Mouse (Mus musculus): ENCODE data around the gene Cand1.

DNA sequence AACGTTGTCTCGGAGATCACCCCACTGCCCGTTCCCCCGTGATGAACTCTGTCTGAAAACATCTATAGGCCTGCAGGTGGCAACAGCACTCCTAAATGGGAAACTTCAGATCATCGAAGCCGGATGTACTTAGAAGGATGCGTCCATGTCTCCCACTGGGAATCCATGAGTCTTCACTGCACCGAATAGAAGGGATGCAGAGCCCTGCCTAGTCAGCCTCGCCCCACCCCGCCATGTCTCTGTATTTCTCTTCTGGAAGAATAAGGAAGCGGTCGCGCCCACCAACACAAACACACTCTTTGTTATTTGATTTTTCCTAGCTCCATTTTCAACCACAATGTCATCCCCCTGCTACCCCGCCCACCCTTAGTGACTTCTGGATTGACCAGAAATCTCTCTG, 4.3 kb upstream of the Cand1 start:
- no peak for TF ChIP-seq CTCF (IDR thresholded peaks at IDR 0.05; ENCODE audit: borderline replicate concordance, insufficient read depth, low read depth, low read length)
- TF ChIP-seq POLR2A (IDR thresholded peaks at IDR 0.05; ENCODE audit: borderline replicate concordance, insufficient read depth, low read length): no peak

All from cerebellum, adult 2 months (tissue).